Mouse (Mus musculus) adrenal gland (tissue): ENCODE measurements around the gene Klf1.
"Not testable (repeated sequence)": the region's sequence is repeated elsewhere in the genome, so short reads cannot be mapped to it uniquely, and the experiment has no call there.

Experiments
- intact Hi-C: fragments of 180-260 bp; cut with DNase I; formaldehyde crosslinking; loops from one replicate; pipeline ENCODE4 v1.15.1; 2025

Klf1 gene

GRCm38 (mm10) chr8:84907493-84907892, 5.8 kb downstream of the Klf1 start:
- intact Hi-C loops = no loop called here

- intact Hi-C loops = not testable (repeated sequence)
Measured at GRCm38 (mm10) chr8:84907979-84908378, 6.3 kb downstream of the Klf1 start.

- intact Hi-C loops = no loop called here
Measured at GRCm38 (mm10) chr8:84908421-84909161, 6.9 kb downstream of the Klf1 start, which contains the start of gene Dnase2a. Gene Dnase2a (plus strand): TSS chr8:84908560.

GRCm38 (mm10) chr8:84909162-84909767, 7.5 kb downstream of the Klf1 start:
- intact Hi-C loops = no loop called here

GRCm38 (mm10) chr8:84909949-84910348, 8.2 kb downstream of the Klf1 start:
- intact Hi-C loops = no loop called here

GRCm38 (mm10) chr8:84910551-84910950, 8.8 kb downstream of the Klf1 start:
- intact Hi-C loops = no loop called here

GRCm38 (mm10) chr8:84911854-84912253, 10.1 kb downstream of the Klf1 start:
- intact Hi-C loops = no loop called here

GRCm38 (mm10) chr8:84912391-84912790, 10.7 kb downstream of the Klf1 start:
- intact Hi-C loops = no loop called here

- intact Hi-C loops = no loop called here
Measured at GRCm38 (mm10) chr8:84912895-84913501, 11.3 kb downstream of the Klf1 start.

GRCm38 (mm10) chr8:84913502-84913900, 11.8 kb downstream of the Klf1 start:
- intact Hi-C loops = no loop called here

- intact Hi-C loops = no loop called here
Measured at GRCm38 (mm10) chr8:84913960-84914359, 12.2 kb downstream of the Klf1 start.

GRCm38 (mm10) chr8:84915269-84915668, 13.5 kb downstream of the Klf1 start:
- intact Hi-C loops = loop anchor here (5.0 kb wide), 1 partner anchor 37 kb away; no protein-coding TSS in a partner anchor

- intact Hi-C loops = loop anchor here (5.0 kb wide), 1 partner anchor 35 kb away; no protein-coding TSS in a partner anchor
Measured at GRCm38 (mm10) chr8:84917781-84918180, 16.1 kb downstream of the Klf1 start.

GRCm38 (mm10) chr8:84918646-84919045, 16.9 kb downstream of the Klf1 start:
- intact Hi-C loops = loop anchor here (5.0 kb wide), 1 partner anchor 34 kb away; no protein-coding TSS in a partner anchor

- intact Hi-C loops = no loop called here
Measured at GRCm38 (mm10) chr8:84921596-84921995, 19.9 kb downstream of the Klf1 start.

GRCm38 (mm10) chr8:84925557-84925956, 23.8 kb downstream of the Klf1 start:
- intact Hi-C loops = loop anchor here (5.0 kb wide), 1 partner anchor 72 kb away; no protein-coding TSS in a partner anchor

GRCm38 (mm10) chr8:84927513-84927912, 25.8 kb downstream of the Klf1 start:
- intact Hi-C loops = loop anchor here (5.0 kb wide), 1 partner anchor 70 kb away; no protein-coding TSS in a partner anchor

GRCm38 (mm10) chr8:84928456-84929306, 27.0 kb downstream of the Klf1 start:
- intact Hi-C loops = loop anchor here (5.0 kb wide), 1 partner anchor 69 kb away; no protein-coding TSS in a partner anchor

GRCm38 (mm10) chr8:84930582-84930981, 28.9 kb downstream of the Klf1 start:
- intact Hi-C loops = no loop called here

GRCm38 (mm10) chr8:84933767-84934559, 32.2 kb downstream of the Klf1 start:
- intact Hi-C loops = no loop called here
